Mouse (Mus musculus) lung, embryonic 16.5 days (tissue): ENCODE results near the gene Ifnb1. TPM values are rescaled to one million over a fixed set of nuclear protein-coding genes. Genes with fewer than 3 reads are reported as not detected.
"Not testable (repeated sequence)": the region's sequence is repeated elsewhere in the genome, so short reads cannot be mapped to it uniquely, and the experiment has no call there.

Experiments used
- ATAC-seq: fragments of 200-750 bp; cut with Nextera tagmentation; 2 replicates; pipeline ENCODE4 v1.8.0; 2017; ENCODE audit warnings: low read depth, mild to moderate bottlenecking, moderate library complexity
- H3K27ac ChIP-seq: fragments of 300-500 bp; sonication (generic); 2 replicates; pipeline ENCODE4 v1.5.1; 2014; ENCODE audit warnings: mild to moderate bottlenecking, control low read depth, low read length
- H3K27me3 ChIP-seq: fragments of 300-500 bp; sonication (generic); 2 replicates; pipeline ENCODE4 v1.6.1; 2014; ENCODE audit warnings: low read depth, low read length, mixed read lengths; ENCODE audit not compliant: control insufficient read depth, insufficient read depth
- H3K36me3 ChIP-seq: fragments of 300-500 bp; sonication (generic); 2 replicates; pipeline ENCODE4 v1.6.1; 2014; ENCODE audit warnings: low read length; ENCODE audit not compliant: control insufficient read depth, insufficient read depth
- H3K4me1 ChIP-seq: fragments of 300-500 bp; sonication (generic); replicated peaks from 2 replicates; pipeline ENCODE4 v1.6.1; 2014; ENCODE audit warnings: low read length, mixed read lengths; ENCODE audit not compliant: control insufficient read depth, insufficient read depth
- H3K4me2 ChIP-seq: fragments of 300-500 bp; sonication (generic); 2 replicates; pipeline ENCODE4 v1.6.1; 2014; ENCODE audit warnings: low read depth, low read length, control low read depth
- H3K4me3 ChIP-seq: fragments of 300-500 bp; sonication (generic); 2 replicates; pipeline ENCODE4 v1.5.1; 2014; ENCODE audit warnings: mild to moderate bottlenecking, low read length, control low read depth
- H3K9ac ChIP-seq: fragments of 300-500 bp; sonication (generic); 2 replicates; pipeline ENCODE4 v1.6.1; 2014; ENCODE audit warnings: low read length, control low read depth
- H3K9me3 ChIP-seq: fragments of 300-500 bp; sonication (generic); 2 replicates; pipeline ENCODE4 v1.6.1; 2016; ENCODE audit warnings: low read length; ENCODE audit not compliant: control insufficient read depth
- WGBS: fragments of 180-500 bp; shearing (Covaris S2); extraction: QIAGEN DNeasy Blood & Tissue Kit; methylation state at CpG from one replicate; pipeline ENCODE4 v1.1.7; 2014; 5-methylcytosine and 5-hydroxymethylcytosine counted together
- polyA plus RNA-seq: library from polyadenylated mRNA; unstranded; fragments of >200 nt; fragmentation: Nextera tagmentation; extraction: Ambion mirVana; gene quantifications from 2 replicates; pipeline ENCODE4 v1.2.1, GENCODE M21; 2015

Gene Ifnb1
- not detected in 2 replicates for polyA plus RNA-seq

GRCm38 (mm10) chr4:88522674-88523073, at the start of gene Ifnb1:
Ifnb1 (minus strand) TSS chr4:88522774.
- no peak within 1 kb of the TSS for H3K4me2 ChIP-seq
- H3K4me1 ChIP-seq, result no peaks in the 10 kb centered on the region
- H3K4me3 ChIP-seq, result no peak within 1 kb of the TSS
- H3K9me3 ChIP-seq, result no peaks in the 10 kb centered on the region
- H3K36me3 ChIP-seq, result no peaks in the 10 kb centered on the region
- no peaks in the 10 kb centered on the region for H3K27me3 ChIP-seq
- no peak within 1 kb of the TSS for H3K9ac ChIP-seq
- no peak for ATAC-seq
- no peak within 1 kb of the TSS for H3K27ac ChIP-seq
- 76% methylated on average over 4 of the region's 4 CpGs for WGBS

GRCm38 (mm10) chr4:88571698-88572097, 49.1 kb upstream of the Ifnb1 start, which contains the start of gene Ifna14:
Ifna14 (minus strand) TSS chr4:88571798.
- Histone ChIP-seq H3K4me3 (no peak within 1 kb of the TSS), H3K27ac (no peak within 1 kb of the TSS), H3K4me1 (no peaks in the 10 kb centered on the region), H3K27me3 (no peaks in the 10 kb centered on the region), H3K9ac (no peak within 1 kb of the TSS), H3K4me2 (no peak within 1 kb of the TSS), H3K9me3 (no peaks in the 10 kb centered on the region), H3K36me3 (no peaks in the 10 kb centered on the region)
- 74% methylated on average over 1 of the region's 1 CpGs for WGBS
- no peak for ATAC-seq

- H3K9me3 ChIP-seq, result no peaks in the 10 kb centered on the region
- no peak overlapping the region for H3K4me2 ChIP-seq
- H3K27ac ChIP-seq, result no peak overlapping the region
- H3K4me1 ChIP-seq, result no peaks in the 10 kb centered on the region
- no peak overlapping the region for H3K4me3 ChIP-seq
- no peak for ATAC-seq
- no peaks in the 10 kb centered on the region for H3K36me3 ChIP-seq
- 92% methylated on average over 1 of the region's 1 CpGs for WGBS
- H3K27me3 ChIP-seq, result no peaks in the 10 kb centered on the region
- no peak overlapping the region for H3K9ac ChIP-seq
Measured at GRCm38 (mm10) chr4:88561791-88562190, 39.2 kb upstream of the Ifnb1 start.

GRCm38 (mm10) chr4:88558145-88558544, 35.6 kb upstream of the Ifnb1 start, which contains the start of gene Ifna15:
Ifna15 (minus strand) TSS chr4:88558245.
- not testable (repeated sequence) for H3K27me3 ChIP-seq

GRCm38 (mm10) chr4:88550161-88550945, 27.8 kb upstream of the Ifnb1 start:
- no peak overlapping the region for H3K27ac ChIP-seq
- no peaks in the 10 kb centered on the region for H3K4me1 ChIP-seq
- H3K27me3 ChIP-seq, result no peaks in the 10 kb centered on the region
- peak overlapping the region; percentile 71 for H3K4me2 ChIP-seq
- H3K36me3 ChIP-seq, result no peaks in the 10 kb centered on the region
- peak overlapping the region; percentile 51; the same call in 1 of the 2 replicates for H3K9ac ChIP-seq
- peak; percentile 90 for ATAC-seq
- no peaks in the 10 kb centered on the region for H3K9me3 ChIP-seq
- peak overlapping the region; percentile 52 for H3K4me3 ChIP-seq
- 29% methylated on average over 22 of the region's 22 CpGs for WGBS

More at GRCm38 (mm10) chr4:88558145-88558544, 35.6 kb upstream of the Ifnb1 start, which contains the start of gene Ifna15:
- not testable (repeated sequence) for ATAC-seq, H3K36me3 ChIP-seq, H3K4me1 ChIP-seq, H3K9ac ChIP-seq, H3K27ac ChIP-seq, H3K9me3 ChIP-seq, H3K4me2 ChIP-seq, H3K4me3 ChIP-seq

- Histone ChIP-seq H3K4me3 (no peak overlapping the region), H3K27ac (no peak overlapping the region), H3K27me3 (no peaks in the 10 kb centered on the region), H3K9ac (no peak overlapping the region), H3K4me2 (no peak overlapping the region), H3K9me3 (no peaks in the 10 kb centered on the region), H3K4me1 (no peaks in the 10 kb centered on the region), H3K36me3 (no peaks in the 10 kb centered on the region)
- ATAC-seq, result no peak
- 28% methylated on average over 1 of the region's 1 CpGs for WGBS
Measured at GRCm38 (mm10) chr4:88547986-88548385, 25.4 kb upstream of the Ifnb1 start.

GRCm38 (mm10) chr4:88543649-88544234, 21.2 kb upstream of the Ifnb1 start:
- Histone ChIP-seq H3K36me3 (no peaks in the 10 kb centered on the region), H3K4me1 (no peaks in the 10 kb centered on the region), H3K27me3 (no peaks in the 10 kb centered on the region), H3K4me2 (no peak overlapping the region), H3K9ac (no peak overlapping the region), H3K9me3 (no peaks in the 10 kb centered on the region), H3K27ac (no peak overlapping the region), H3K4me3 (no peak overlapping the region)
- WGBS, result 47% methylated on average over 2 of the region's 2 CpGs
- ATAC-seq, result peak; percentile 60; the same call in 1 of the 2 replicates

- H3K27ac ChIP-seq, result peak overlapping the region; percentile 58
- no peaks in the 10 kb centered on the region for H3K9me3 ChIP-seq
- no peaks in the 10 kb centered on the region for H3K36me3 ChIP-seq
- no peaks in the 10 kb centered on the region for H3K27me3 ChIP-seq
- 0 out of 2 replicates have a peak overlapping the region, but pooled peaks have one; percentile 8 for H3K9ac ChIP-seq
- H3K4me3 ChIP-seq, result 0 out of 2 replicates have a peak overlapping the region, but pooled peaks have one; percentile 10
- H3K4me2 ChIP-seq, result peak overlapping the region; percentile 41
- peaks cover 10% of the 10 kb centered on the region for H3K4me1 ChIP-seq
- 35% methylated on average over 12 of the region's 12 CpGs for WGBS
- ATAC-seq, result peak; percentile 87
Measured at GRCm38 (mm10) chr4:88537328-88537727, 14.8 kb upstream of the Ifnb1 start.

- Histone ChIP-seq H3K27ac (peak overlapping the region; percentile 56; the same call in 1 of the 2 replicates), H3K4me2 (no peak overlapping the region; the same call in 1 of the 2 replicates), H3K4me3 (no peak overlapping the region), H3K9ac (no peak overlapping the region), H3K9me3 (no peaks in the 10 kb centered on the region), H3K4me1 (peaks cover 10% of the 10 kb centered on the region), H3K27me3 (no peaks in the 10 kb centered on the region), H3K36me3 (no peaks in the 10 kb centered on the region)
- 27% methylated on average over 7 of the region's 7 CpGs for WGBS
- peak; percentile 73 for ATAC-seq
Measured at GRCm38 (mm10) chr4:88536640-88537039, 14.1 kb upstream of the Ifnb1 start.
